Mouse (Mus musculus): ENCODE measurements around the gene Nenf. TPM values are rescaled to one million over a fixed set of nuclear protein-coding genes. Genes with fewer than 3 reads are reported as not detected.

Gene Nenf
- total RNA-seq, 1 experiment: 31.2 TPM

DNA sequence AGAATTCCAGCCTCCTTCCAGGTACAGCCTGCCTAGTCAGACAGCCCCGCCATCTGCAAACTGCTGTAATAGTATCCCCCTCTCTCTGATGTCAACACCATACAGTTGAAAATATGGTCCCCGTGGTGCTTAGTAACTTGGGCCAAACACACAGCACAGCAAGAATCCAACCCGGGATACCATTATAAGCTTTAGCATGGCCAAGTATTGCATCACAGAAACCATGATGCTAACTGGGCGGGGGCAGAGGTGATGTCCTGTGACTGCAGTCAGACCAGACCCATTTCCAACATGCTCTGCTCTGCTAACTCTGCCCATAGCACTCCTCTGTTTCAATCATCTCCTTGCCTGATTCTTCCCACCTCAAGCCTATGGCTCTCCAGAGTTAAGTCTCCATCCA lies 4.1 kb downstream of the Nenf start:
- Histone ChIP-seq H3K36me3 (ENCODE audit: control insufficient read depth, insufficient read depth, low read length, poor library complexity, severe bottlenecking) (no peaks in the 10 kb centered on the region), H3K9ac (ENCODE audit: insufficient read depth, low read depth, low read length, poor library complexity, severe bottlenecking) (no peak overlapping the region), H3K4me3 (ENCODE audit: insufficient read depth in 1 of 2, low read depth in 1 of 2, low read length in 2 of 2, poor library complexity in 1 of 2, severe bottlenecking in 1 of 2) (no peak overlapping the region), H3K9me3 (ENCODE audit: control insufficient read depth, insufficient read depth, low read depth, low read length) (no peaks in the 10 kb centered on the region), H3K4me1 (ENCODE audit: control insufficient read depth in 2 of 2, insufficient read depth in 2 of 2, low read length in 2 of 2, poor library complexity in 1 of 2) (peaks cover 0 to 2% of the 10 kb centered on the region in 2 experiments; a peak in 1 of 4 replicates), H3K27ac (ENCODE audit: insufficient read depth, low read depth, low read length, poor library complexity, severe bottlenecking) (no peak overlapping the region)
- no peak for TF ChIP-seq ZNF384 (IDR thresholded peaks at IDR 0.05; ENCODE audit: low read depth, low read length)
- TF ChIP-seq HCFC1 (IDR thresholded peaks at IDR 0.05; ENCODE audit: borderline replicate concordance, insufficient read depth, low read length): no peak
- TF ChIP-seq MAFK (IDR thresholded peaks at IDR 0.05; ENCODE audit: insufficient read depth, low read depth, low read length): no peak
- TF ChIP-seq CHD2 (IDR thresholded peaks at IDR 0.05; ENCODE audit: low read depth, low read length): no peak
- TF ChIP-seq ZC3H11A (IDR thresholded peaks at IDR 0.05; ENCODE audit: borderline replicate concordance, low read depth, low read length): no peak
- DNase-seq (ENCODE audit: low read depth, low spot score): no peak
- in situ Hi-C loops (cut with MboI; ENCODE audit: low sequenced_read_pairs in 2 of 2, unreplicated experiment in 2 of 2): no loop called here

GRCm38 (mm10) chr1:191313158-191313557 lies 4.8 kb downstream of the Nenf start:
- H3K4me1 ChIP-seq (ENCODE audit: control insufficient read depth in 2 of 2, insufficient read depth in 2 of 2, low read length in 2 of 2, poor library complexity in 1 of 2): peaks cover 0 to 2% of the 10 kb centered on the region in 2 experiments; a peak in 1 of 4 replicates
- H3K27ac ChIP-seq (ENCODE audit: insufficient read depth, low read depth, low read length, poor library complexity, severe bottlenecking): no peak overlapping the region
- H3K4me3 ChIP-seq (ENCODE audit: insufficient read depth in 1 of 2, low read depth in 1 of 2, low read length in 2 of 2, poor library complexity in 1 of 2, severe bottlenecking in 1 of 2): peak overlapping the region in 1 of 2 experiments; percentile 71; a peak in 1 of 4 replicates
- H3K36me3 ChIP-seq (ENCODE audit: control insufficient read depth, insufficient read depth, low read length, poor library complexity, severe bottlenecking): no peaks in the 10 kb centered on the region
- in situ Hi-C loops (cut with MboI; ENCODE audit: low sequenced_read_pairs in 2 of 2, unreplicated experiment in 2 of 2): no loop called here
- H3K9ac ChIP-seq (ENCODE audit: insufficient read depth, low read depth, low read length, poor library complexity, severe bottlenecking): no peak overlapping the region
- no peak for TF ChIP-seq HCFC1 (IDR thresholded peaks at IDR 0.05; ENCODE audit: borderline replicate concordance, insufficient read depth, low read length)
- TF ChIP-seq ZNF384 (IDR thresholded peaks at IDR 0.05; ENCODE audit: low read depth, low read length): no peak
- no peak for TF ChIP-seq ZC3H11A (IDR thresholded peaks at IDR 0.05; ENCODE audit: borderline replicate concordance, low read depth, low read length)
- TF ChIP-seq MAFK (IDR thresholded peaks at IDR 0.05; ENCODE audit: insufficient read depth, low read depth, low read length): no peak
- TF ChIP-seq CHD2 (IDR thresholded peaks at IDR 0.05; ENCODE audit: low read depth, low read length): no peak
- no peak for DNase-seq (ENCODE audit: low read depth, low spot score)
- H3K9me3 ChIP-seq (ENCODE audit: control insufficient read depth, insufficient read depth, low read depth, low read length): no peaks in the 10 kb centered on the region

DNA sequence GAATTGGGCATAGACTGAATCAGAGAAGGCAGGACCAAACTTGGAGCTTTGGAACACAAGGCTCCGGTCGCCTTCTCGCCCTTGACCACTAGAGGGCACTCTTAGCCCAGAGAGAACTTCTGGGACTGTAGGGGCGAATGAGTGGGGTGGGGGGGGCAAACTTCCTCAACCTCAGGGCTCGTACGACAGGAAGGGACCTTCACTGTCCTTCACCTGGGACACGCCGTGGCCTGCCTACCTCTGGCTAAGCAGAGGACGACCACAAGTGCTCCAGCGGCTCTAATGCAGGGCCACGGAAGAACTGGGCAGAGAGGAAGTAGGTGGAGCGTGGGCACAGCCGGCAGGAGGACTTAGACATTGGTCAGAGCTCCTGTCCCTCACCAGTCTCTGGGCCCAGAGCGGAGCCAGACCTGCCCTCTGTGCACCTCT lies 5.5 kb downstream of the Nenf start:
- no peaks in the 10 kb centered on the region for H3K9me3 ChIP-seq (ENCODE audit: control insufficient read depth, insufficient read depth, low read depth, low read length)
- in situ Hi-C loops (cut with MboI; ENCODE audit: low sequenced_read_pairs in 2 of 2, unreplicated experiment in 2 of 2): no loop called here
- peak; percentile 48; the same call in 1 of the 2 replicates for TF ChIP-seq ZC3H11A (IDR thresholded peaks at IDR 0.05; ENCODE audit: borderline replicate concordance, low read depth, low read length)
- no peak for TF ChIP-seq ZNF384 (IDR thresholded peaks at IDR 0.05; ENCODE audit: low read depth, low read length)

DNA sequence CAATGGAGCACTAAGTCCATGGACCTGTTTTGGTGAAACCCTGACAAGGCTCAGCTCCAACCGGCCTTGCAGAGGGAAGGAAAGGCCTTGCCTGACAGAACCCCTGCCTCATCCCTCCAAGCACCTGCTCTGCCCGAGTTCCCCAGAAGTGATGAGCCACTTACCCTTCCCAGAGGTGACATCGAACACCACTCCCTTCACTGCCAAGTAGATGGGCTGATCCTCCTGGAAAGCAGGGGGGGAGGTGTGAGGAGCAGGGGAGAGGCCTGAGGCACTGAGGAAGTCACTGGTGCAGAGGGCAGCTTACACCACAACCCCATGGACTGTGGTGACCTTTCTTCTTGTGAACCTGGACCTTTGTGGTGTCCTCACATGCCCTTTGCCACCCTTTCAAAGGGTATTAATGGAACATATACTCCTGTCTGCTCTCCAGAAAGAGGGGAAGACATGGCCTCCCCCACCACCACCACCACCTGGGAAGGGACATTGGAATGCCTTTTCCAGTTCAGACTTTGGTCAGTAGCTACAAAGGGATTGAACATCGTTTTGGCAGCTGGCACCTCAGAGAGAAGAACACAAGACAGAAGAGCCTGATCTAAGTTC lies 6.6 kb downstream of the Nenf start:
- H3K9me3 ChIP-seq (ENCODE audit: control insufficient read depth, insufficient read depth, low read depth, low read length): no peaks in the 10 kb centered on the region
- no peaks in the 10 kb centered on the region for H3K36me3 ChIP-seq (ENCODE audit: control insufficient read depth, insufficient read depth, low read length, poor library complexity, severe bottlenecking)
- H3K4me3 ChIP-seq (ENCODE audit: insufficient read depth in 1 of 2, low read depth in 1 of 2, low read length in 2 of 2, poor library complexity in 1 of 2, severe bottlenecking in 1 of 2): no peak overlapping the region
- in situ Hi-C loops (cut with MboI; ENCODE audit: low sequenced_read_pairs in 2 of 2, unreplicated experiment in 2 of 2): no loop called here
- peaks cover 0 to 2% of the 10 kb centered on the region in 2 experiments; a peak in 1 of 4 replicates for H3K4me1 ChIP-seq (ENCODE audit: control insufficient read depth in 2 of 2, insufficient read depth in 2 of 2, low read length in 2 of 2, poor library complexity in 1 of 2)
- no peak for DNase-seq (ENCODE audit: low read depth, low spot score)
- H3K27ac ChIP-seq (ENCODE audit: insufficient read depth, low read depth, low read length, poor library complexity, severe bottlenecking): no peak overlapping the region
- no peak for TF ChIP-seq MAFK (IDR thresholded peaks at IDR 0.05; ENCODE audit: insufficient read depth, low read depth, low read length)
- no peak for TF ChIP-seq ZC3H11A (IDR thresholded peaks at IDR 0.05; ENCODE audit: borderline replicate concordance, low read depth, low read length)
- TF ChIP-seq CHD2 (IDR thresholded peaks at IDR 0.05; ENCODE audit: low read depth, low read length): no peak
- no peak for TF ChIP-seq ZNF384 (IDR thresholded peaks at IDR 0.05; ENCODE audit: low read depth, low read length)
- TF ChIP-seq HCFC1 (IDR thresholded peaks at IDR 0.05; ENCODE audit: borderline replicate concordance, insufficient read depth, low read length): no peak
- H3K9ac ChIP-seq (ENCODE audit: insufficient read depth, low read depth, low read length, poor library complexity, severe bottlenecking): no peak overlapping the region

More for the DNA sequence above, 5.5 kb downstream of the Nenf start:
- peak; percentile 78 for DNase-seq (ENCODE audit: low read depth, low spot score)
- Histone ChIP-seq H3K4me3 (ENCODE audit: insufficient read depth in 1 of 2, low read depth in 1 of 2, low read length in 2 of 2, poor library complexity in 1 of 2, severe bottlenecking in 1 of 2) (peak overlapping the region; percentile 67 to 71), H3K4me1 (ENCODE audit: control insufficient read depth in 2 of 2, insufficient read depth in 2 of 2, low read length in 2 of 2, poor library complexity in 1 of 2) (peaks cover 0 to 2% of the 10 kb centered on the region in 2 experiments; a peak in 1 of 4 replicates), H3K27ac (ENCODE audit: insufficient read depth, low read depth, low read length, poor library complexity, severe bottlenecking) (no peak overlapping the region), H3K36me3 (ENCODE audit: control insufficient read depth, insufficient read depth, low read length, poor library complexity, severe bottlenecking) (no peaks in the 10 kb centered on the region), H3K9ac (ENCODE audit: insufficient read depth, low read depth, low read length, poor library complexity, severe bottlenecking) (peak overlapping the region; percentile 68)

Measured in ES-E14 (cell line).